In the genomic region with DNA sequence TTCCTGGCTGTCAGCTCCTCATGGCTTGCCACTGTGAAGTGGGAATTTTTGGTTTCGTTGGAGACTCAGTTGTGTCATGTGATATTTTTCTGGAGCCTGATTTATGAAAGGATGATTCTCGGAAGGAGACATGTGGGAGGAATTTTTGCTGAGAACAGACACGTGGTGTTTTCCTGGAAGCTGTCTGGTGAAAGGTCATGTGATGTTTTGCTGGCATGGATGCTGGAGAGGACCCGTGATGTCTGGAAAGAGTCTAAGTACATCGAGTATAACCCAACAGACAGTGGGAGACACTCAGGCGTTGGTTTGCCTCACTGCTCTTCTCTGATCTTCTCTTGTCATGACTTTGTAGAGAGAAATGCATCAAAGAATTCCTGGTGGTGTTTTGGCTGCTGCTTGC, we compare ENCODE assay signal across 20 mouse cellular contexts.
"Had no signal": no experiment of that assay in that cellular context is flagged by ENCODE, and none has a peak within 500 bp of the region (broad histone marks: within the 10 kb centered on the region; RNA-seq: fewer than 3 reads in every experiment).

No protein-coding gene starts in this region.

- H3K36me3 ChIP-seq: midbrain, embryonic 10.5 days; midbrain, embryonic 12.5 days; neural tube, embryonic 13.5 days; neural tube, embryonic 15.5 days; stomach, embryonic 15.5 days had no signal

- H3K4me3 ChIP-seq: midbrain, embryonic 10.5 days; midbrain, embryonic 12.5 days; myocyte; neural tube, embryonic 13.5 days; neural tube, embryonic 15.5 days; stomach, embryonic 15.5 days had no signal

- H3K4me1 ChIP-seq: midbrain, embryonic 10.5 days; midbrain, embryonic 12.5 days; neural tube, embryonic 13.5 days; neural tube, embryonic 15.5 days; stomach, embryonic 15.5 days had no signal

- H3K9ac ChIP-seq: lung, embryonic 14.5 days; midbrain, embryonic 12.5 days; neural tube, embryonic 13.5 days; neural tube, embryonic 15.5 days; stomach, embryonic 15.5 days had no signal

- H3K27me3 ChIP-seq: midbrain, embryonic 12.5 days; neural tube, embryonic 13.5 days; neural tube, embryonic 15.5 days; stomach, embryonic 15.5 days had no signal

- H3K9me3 ChIP-seq: midbrain, embryonic 10.5 days; midbrain, embryonic 12.5 days; neural tube, embryonic 13.5 days; neural tube, embryonic 15.5 days; stomach, embryonic 15.5 days had no signal

- H3K4me2 ChIP-seq: lung, embryonic 14.5 days; midbrain, embryonic 12.5 days; neural tube, embryonic 13.5 days; neural tube, embryonic 15.5 days; stomach, embryonic 15.5 days had no signal

- H3K27ac ChIP-seq: midbrain, embryonic 10.5 days; midbrain, embryonic 12.5 days; neural tube, embryonic 13.5 days; neural tube, embryonic 15.5 days; stomach, embryonic 15.5 days; stomach, postnatal 0 days had no signal

- ATAC-seq: midbrain, embryonic 16.5 days had no signal

- DNase-seq: lung, adult 18-20 months; lung, embryonic 14.5 days; lung, postnatal 10 days; lung, postnatal 4 days; midbrain, embryonic 14.5 days; retina, postnatal 1 day; right cerebral cortex, adult 18-20 months; right cerebral cortex, postnatal 25 days; right cerebral cortex, postnatal 4 days; thymus, adult 2 months; thymus, postnatal 25 days; thymus, postnatal 4 days had no signal
